Mouse (Mus musculus) gastrocnemius, adult 8-10 months (tissue): ENCODE measurements around the gene Ncdn. TPM values are rescaled to one million over a fixed set of nuclear protein-coding genes. Genes with fewer than 3 reads are reported as not detected.

Experiments used
- DNase-seq, 2 experiments: peaks; one replicate each; pipeline ENCODE4 v3.0.0; 2022; ENCODE audit warnings: low spot score in 2 of 2
- total RNA-seq, 4 experiments: library from RNA; stranded (reverse); gene quantifications; 2 replicates each; pipeline ENCODE4 v1.2.4; 2022

Ncdn gene
- total RNA-seq = 10 to 100 TPM; 13.8 to 15.2 (median 14.6) TPM

GRCm38 (mm10) chr4:126753268-126754230 lies at the start of gene Ncdn, which contains the start of gene AU040320:
Ncdn (minus strand) TSS chr4:126753438.
AU040320 (plus strand) TSS chr4:126753544.
- DNase-seq = peak; percentile 91 to 95

GRCm38 (mm10) chr4:126802174-126802573 lies 48.9 kb upstream of the Ncdn start:
- DNase-seq = no peak

GRCm38 (mm10) chr4:126792341-126793102 lies 39.3 kb upstream of the Ncdn start:
- DNase-seq = no peak

GRCm38 (mm10) chr4:126782996-126783395 lies 29.8 kb upstream of the Ncdn start:
- no peak for DNase-seq

GRCm38 (mm10) chr4:126782512-126782911 lies 29.3 kb upstream of the Ncdn start:
- no peak for DNase-seq

- no peak for DNase-seq
These were observed 28.6 kb upstream of the Ncdn start for GRCm38 (mm10) chr4:126781871-126782270.

GRCm38 (mm10) chr4:126779826-126780775 lies 26.9 kb upstream of the Ncdn start:
- no peak for DNase-seq

- no peak for DNase-seq
These were observed 25.9 kb upstream of the Ncdn start for GRCm38 (mm10) chr4:126779148-126779581.

- DNase-seq = no peak
These were observed 21.9 kb upstream of the Ncdn start for GRCm38 (mm10) chr4:126775182-126775581.

GRCm38 (mm10) chr4:126773871-126774270 lies 20.6 kb upstream of the Ncdn start:
- DNase-seq = no peak

- no peak for DNase-seq
These were observed 17.6 kb upstream of the Ncdn start for GRCm38 (mm10) chr4:126770831-126771230.

GRCm38 (mm10) chr4:126769800-126770563 lies 16.7 kb upstream of the Ncdn start:
- no peak for DNase-seq

GRCm38 (mm10) chr4:126763483-126763882 lies 10.2 kb upstream of the Ncdn start:
- no peak for DNase-seq

- no peak for DNase-seq
These were observed 9.5 kb upstream of the Ncdn start for GRCm38 (mm10) chr4:126762586-126763359.

GRCm38 (mm10) chr4:126759435-126759834 lies 6.2 kb upstream of the Ncdn start:
- no peak for DNase-seq

GRCm38 (mm10) chr4:126758299-126758698 lies 5.1 kb upstream of the Ncdn start:
- DNase-seq = no peak

- no peak for DNase-seq
These were observed 3.5 kb upstream of the Ncdn start for GRCm38 (mm10) chr4:126756766-126757165.

- no peak for DNase-seq
These were observed 1.6 kb upstream of the Ncdn start for GRCm38 (mm10) chr4:126754736-126755374.

GRCm38 (mm10) chr4:126754231-126754611 lies 983 bp upstream of the Ncdn start:
- no peak for DNase-seq
